Comparison of ENCODE assay signal across 8 mouse cellular contexts in genomic region chr1:106629470-106629830, GRCm38 (mm10).
A peak's percentile ranks its signal among the peaks of the same experiment; 100 is the strongest.
DNase-seq lines count a peak whose midpoint lies in the region; ATAC-seq lines count a peak whose summit lies in the region.

No protein-coding gene starts in this region.

- H3K79me2 ChIP-seq in macrophage (ENCODE audit: inconsistent target): no peaks in the 10 kb centered on the region

- no peaks in the 10 kb centered on the region for H3K9me3 ChIP-seq in heart, embryonic 12.5 days (replicated peaks)
- H3K9me3 ChIP-seq in kidney, embryonic 16.5 days (ENCODE audit: low read length): no peaks in the 10 kb centered on the region

- ATAC-seq in heart, embryonic 12.5 days (ENCODE audit: insufficient number of reproducible peaks, low FRiP score): peak; percentile 16; the same call in 1 of the 2 replicates
- peak; percentile 78 for ATAC-seq in kidney, embryonic 16.5 days (ENCODE audit: low FRiP score, low TSS enrichment)

- no peaks in the 10 kb centered on the region for H3K36me3 ChIP-seq in heart, embryonic 12.5 days
- no peaks in the 10 kb centered on the region for H3K36me3 ChIP-seq in kidney, embryonic 16.5 days (ENCODE audit: insufficient read depth, low read length)
- H3K36me3 ChIP-seq in macrophage (ENCODE audit: inconsistent target): no peaks in the 10 kb centered on the region

- no peak overlapping the region for H3K4me3 ChIP-seq in heart, embryonic 12.5 days
- H3K4me3 ChIP-seq in kidney, embryonic 16.5 days (ENCODE audit: low read length): no peak overlapping the region
- no peak overlapping the region for H3K4me3 ChIP-seq in macrophage (ENCODE audit: inconsistent target)

- H3K27me3 ChIP-seq in heart, embryonic 12.5 days (replicated peaks): no peaks in the 10 kb centered on the region
- H3K27me3 ChIP-seq in kidney, embryonic 16.5 days (ENCODE audit: insufficient read depth, low read length): no peaks in the 10 kb centered on the region

- H3K4me1 ChIP-seq in heart, embryonic 12.5 days (replicated peaks): peaks cover 52% of the 10 kb centered on the region
- H3K4me1 ChIP-seq in kidney, embryonic 16.5 days (ENCODE audit: insufficient read depth, low read length): peaks cover 34% of the 10 kb centered on the region

- no peak overlapping the region for H3K9ac ChIP-seq in heart, embryonic 12.5 days
- no peak overlapping the region for H3K9ac ChIP-seq in kidney, embryonic 16.5 days (replicated peaks; ENCODE audit: low read length)

- H3K4me2 ChIP-seq in heart, embryonic 12.5 days: no peak overlapping the region
- H3K4me2 ChIP-seq in kidney, embryonic 16.5 days (replicated peaks; ENCODE audit: low read depth, low read length): peak overlapping the region; percentile 8; the same call in 1 of the 2 replicates

- 0 out of 2 replicates have a peak overlapping the region, but pooled peaks have one; percentile 76 for H3K27ac ChIP-seq in heart, embryonic 12.5 days (ENCODE audit: poor library complexity, severe bottlenecking)
- H3K27ac ChIP-seq in kidney, embryonic 16.5 days (ENCODE audit: low read length): peak overlapping the region; percentile 88
- 0 out of 2 replicates have a peak overlapping the region, but pooled peaks have one; percentile 84 for H3K27ac ChIP-seq in macrophage

- WGBS in heart, embryonic 12.5 days: 15% methylated on average over 4 of the region's 4 CpGs
- WGBS in kidney, embryonic 16.5 days: 10% methylated on average over 4 of the region's 4 CpGs
- WGBS in macrophage (ENCODE audit: missing documents): 92% methylated on average over 4 of the region's 4 CpGs

- DNase-seq in Muller cell, postnatal 12 days (ENCODE audit: inconsistent ontology term): peak; percentile 92
- DNase-seq in embryo, embryonic 10.5 days (ENCODE audit: low spot score): peak; percentile 42
- no peak for DNase-seq in spleen, adult 18-20 months
- no peak for DNase-seq in testis, postnatal 10 days (ENCODE audit: low spot score)
- DNase-seq in cerebellum, postnatal 10 days: no peak

Comparison
In these comparisons a context has a peak if more than half of its experiments do, and no peak if none do; other contexts are left out.
1. DNase-seq: peak in Muller cell, postnatal 12 days (single experiment) and embryo, embryonic 10.5 days (single experiment); none in spleen, adult 18-20 months (0 of 2), testis, postnatal 10 days (single experiment) and cerebellum, postnatal 10 days (0 of 2).
2. Peak in every context shown above with its lines, with median percentiles within 50 percentile points of each other: H3K27ac ChIP-seq.